In genomic region chr17:15497882-15498752, GRCm38 (mm10) we compare ENCODE assay signal across 8 mouse cellular contexts. TPM values are rescaled to one million over a fixed set of nuclear protein-coding genes. Genes with fewer than 3 reads are reported as not detected.
DNase-seq lines count a peak whose midpoint lies in the region; ATAC-seq lines count a peak whose summit lies in the region.

No protein-coding gene starts in this region.

- peak; percentile 94 for ATAC-seq in heart, embryonic 16.5 days (replicated peaks; ENCODE audit: extremely low read depth, insufficient read depth, low FRiP score)
- ATAC-seq in liver, embryonic 15.5 days (ENCODE audit: insufficient read depth), result peak; percentile 91
- ATAC-seq in neural tube, embryonic 12.5 days (ENCODE audit: low FRiP score, low read depth), result peak; percentile 91

- peak overlapping the region; percentile 81 for H3K4me2 ChIP-seq in heart, embryonic 16.5 days (ENCODE audit: low read depth, low read length)
- peak overlapping the region; percentile 84 for H3K4me2 ChIP-seq in liver, embryonic 15.5 days
- peak overlapping the region; percentile 92 for H3K4me2 ChIP-seq in neural tube, embryonic 12.5 days (replicated peaks)

- H3K9me3 ChIP-seq in forebrain, embryonic 10.5 days, result no peaks in the 10 kb centered on the region
- no peaks in the 10 kb centered on the region for H3K9me3 ChIP-seq in heart, embryonic 16.5 days (replicated peaks; ENCODE audit: control insufficient read depth, low read length)
- no peaks in the 10 kb centered on the region for H3K9me3 ChIP-seq in liver, embryonic 15.5 days (replicated peaks)
- no peaks in the 10 kb centered on the region for H3K9me3 ChIP-seq in neural tube, embryonic 12.5 days

- DNase-seq in CD8-positive naive resting alpha-beta T cell, adult 2 months (ENCODE audit: low read depth in 2 of 2, low spot score in 2 of 2), result peak; percentile 85 to 90
- DNase-seq in c-Kit-positive CD71-negative TER-119-negative erythroid progenitor cells, embryonic 14.5 days (ENCODE audit: low read depth), result peak; percentile 86
- DNase-seq in forebrain, embryonic 10.5 days (ENCODE audit: extremely low spot score, low spot score), result peak; percentile 92
- DNase-seq in kidney, postnatal 36 days, result peak; percentile 96 to 98
- DNase-seq in telencephalon, adult 2 months (ENCODE audit: low read depth, low spot score), result peak; percentile 93

- H3K36me3 ChIP-seq in forebrain, embryonic 10.5 days (replicated peaks), result peaks cover 39% of the 10 kb centered on the region
- peaks cover 11% of the 10 kb centered on the region for H3K36me3 ChIP-seq in heart, embryonic 16.5 days (ENCODE audit: control insufficient read depth, insufficient read depth)
- peaks cover 36% of the 10 kb centered on the region for H3K36me3 ChIP-seq in liver, embryonic 15.5 days (replicated peaks)
- peaks cover 16% of the 10 kb centered on the region for H3K36me3 ChIP-seq in neural tube, embryonic 12.5 days

- peak overlapping the region; percentile 84 for H3K9ac ChIP-seq in heart, embryonic 16.5 days (ENCODE audit: low read length)
- peak overlapping the region; percentile 87 for H3K9ac ChIP-seq in liver, embryonic 15.5 days
- H3K9ac ChIP-seq in neural tube, embryonic 12.5 days, result peak overlapping the region; percentile 86

- WGBS in forebrain, embryonic 10.5 days, result under 1% methylated on average over 50 of the region's 50 CpGs
- under 1% methylated on average over 50 of the region's 50 CpGs for WGBS in heart, embryonic 16.5 days
- under 1% methylated on average over 50 of the region's 50 CpGs for WGBS in liver, embryonic 15.5 days (ENCODE audit: insufficient replicate concordance)
- WGBS in neural tube, embryonic 12.5 days, result under 1% methylated on average over 50 of the region's 50 CpGs

- no peaks in the 10 kb centered on the region for H3K27me3 ChIP-seq in forebrain, embryonic 10.5 days (ENCODE audit: poor library complexity, severe bottlenecking)
- H3K27me3 ChIP-seq in heart, embryonic 16.5 days (ENCODE audit: control insufficient read depth, insufficient read depth, low read length), result no peaks in the 10 kb centered on the region
- no peaks in the 10 kb centered on the region for H3K27me3 ChIP-seq in liver, embryonic 15.5 days
- no peaks in the 10 kb centered on the region for H3K27me3 ChIP-seq in neural tube, embryonic 12.5 days (replicated peaks)

- peaks cover 37% of the 10 kb centered on the region for H3K4me1 ChIP-seq in forebrain, embryonic 10.5 days
- H3K4me1 ChIP-seq in heart, embryonic 16.5 days (ENCODE audit: control insufficient read depth, insufficient read depth, low read length), result peaks cover 32% of the 10 kb centered on the region
- H3K4me1 ChIP-seq in liver, embryonic 15.5 days (replicated peaks), result peaks cover 45% of the 10 kb centered on the region
- peaks cover 36% of the 10 kb centered on the region for H3K4me1 ChIP-seq in neural tube, embryonic 12.5 days

- peak overlapping the region; percentile 92 for H3K27ac ChIP-seq in forebrain, embryonic 10.5 days
- H3K27ac ChIP-seq in heart, embryonic 16.5 days (ENCODE audit: low read length), result peak overlapping the region; percentile 87
- peak overlapping the region; percentile 94 for H3K27ac ChIP-seq in liver, embryonic 15.5 days (replicated peaks)
- peak overlapping the region; percentile 85 for H3K27ac ChIP-seq in neural tube, embryonic 12.5 days

- peak overlapping the region; percentile 99 for H3K4me3 ChIP-seq in forebrain, embryonic 10.5 days
- H3K4me3 ChIP-seq in heart, embryonic 16.5 days (ENCODE audit: low read length), result peak overlapping the region; percentile 75
- peak overlapping the region; percentile 95 for H3K4me3 ChIP-seq in liver, embryonic 15.5 days (replicated peaks)
- H3K4me3 ChIP-seq in neural tube, embryonic 12.5 days, result peak overlapping the region; percentile 82

RNA-seq across cellular contexts. Expression of gene Psmb1, which starts 1.4 kb away (rescaled TPM):
- polyA plus RNA-seq in forebrain, embryonic 10.5 days (2016; fragmentation: Nextera tagmentation; extraction: Ambion mirVana), result 275 TPM in 2 replicates
- 180 and 200 TPM in 2 replicates for polyA plus RNA-seq in heart, embryonic 16.5 days (2015; fragmentation: Nextera tagmentation; extraction: Ambion mirVana)
- polyA plus RNA-seq in liver, embryonic 15.5 days (2015; fragmentation: Nextera tagmentation; extraction: Ambion mirVana), result 120 and 129 TPM in 2 replicates
- 248 and 252 TPM in 2 replicates for polyA plus RNA-seq in neural tube, embryonic 12.5 days (2016; fragmentation: Nextera tagmentation; extraction: Ambion mirVana)

RNA-seq across cellular contexts. Expression of gene Tbp, which starts 1.6 kb away (rescaled TPM):
- 75.7 and 76.0 TPM in 2 replicates for polyA plus RNA-seq in forebrain, embryonic 10.5 days (2016; fragmentation: Nextera tagmentation; extraction: Ambion mirVana)
- 25.2 and 27.3 TPM in 2 replicates for polyA plus RNA-seq in heart, embryonic 16.5 days (2015; fragmentation: Nextera tagmentation; extraction: Ambion mirVana)
- polyA plus RNA-seq in liver, embryonic 15.5 days (2015; fragmentation: Nextera tagmentation; extraction: Ambion mirVana), result 17.6 and 18.6 TPM in 2 replicates
- polyA plus RNA-seq in neural tube, embryonic 12.5 days (2016; fragmentation: Nextera tagmentation; extraction: Ambion mirVana), result 56.1 and 60.4 TPM in 2 replicates

RNA-seq across cellular contexts. Expression of gene Pdcd2, which starts 29.0 kb away (rescaled TPM):
- polyA plus RNA-seq in forebrain, embryonic 10.5 days (2016; fragmentation: Nextera tagmentation; extraction: Ambion mirVana), result 48.2 and 49.6 TPM in 2 replicates
- 23.8 and 35.1 TPM in 2 replicates for polyA plus RNA-seq in heart, embryonic 16.5 days (2015; fragmentation: Nextera tagmentation; extraction: Ambion mirVana)
- polyA plus RNA-seq in liver, embryonic 15.5 days (2015; fragmentation: Nextera tagmentation; extraction: Ambion mirVana), result 19.8 and 21.3 TPM in 2 replicates
- polyA plus RNA-seq in neural tube, embryonic 12.5 days (2016; fragmentation: Nextera tagmentation; extraction: Ambion mirVana), result 66.3 and 70.3 TPM in 2 replicates

Comparison
In these comparisons a context has a peak if more than half of its experiments do, and no peak if none do; other contexts are left out.
1. Peak in every context shown above with its lines: DNase-seq, ATAC-seq, H3K4me3 ChIP-seq and H3K27ac ChIP-seq.